Mouse (Mus musculus) heart, embryonic 10.5 days (tissue): ENCODE data around the gene Arid5b. TPM values are rescaled to one million over a fixed set of nuclear protein-coding genes. Genes with fewer than 3 reads are reported as not detected.
A peak's percentile ranks its signal among the peaks of the same experiment; 100 is the strongest.

Experiments
- DNase-seq: peaks from one replicate; pipeline ENCODE4 v3.0.0-alpha.2; 2017; ENCODE audit warnings: low spot score
- H3K27ac ChIP-seq: fragments of 300-500 bp; sonication (generic); 2 replicates; pipeline ENCODE4 v1.5.1; 2016; ENCODE audit warnings: mild to moderate bottlenecking
- H3K27me3 ChIP-seq: fragments of 300-500 bp; sonication (generic); 2 replicates; pipeline ENCODE4 v1.6.1; 2016; ENCODE audit warnings: mild to moderate bottlenecking; ENCODE audit not compliant: poor library complexity, insufficient read depth, severe bottlenecking
- H3K36me3 ChIP-seq: fragments of 300-500 bp; sonication (generic); 2 replicates; pipeline ENCODE4 v1.6.1; 2016; ENCODE audit warnings: mild to moderate bottlenecking, moderate library complexity
- H3K4me1 ChIP-seq: fragments of 300-500 bp; sonication (generic); 2 replicates; pipeline ENCODE4 v1.6.1; 2016; ENCODE audit warnings: mild to moderate bottlenecking
- H3K4me3 ChIP-seq: fragments of 300-500 bp; sonication (generic); 2 replicates; pipeline ENCODE4 v1.5.1; 2016; ENCODE audit warnings: mild to moderate bottlenecking, moderate library complexity
- H3K9me3 ChIP-seq: fragments of 300-500 bp; sonication (generic); 2 replicates; pipeline ENCODE4 v1.6.1; 2016; ENCODE audit warnings: mild to moderate bottlenecking, moderate library complexity
- WGBS: fragments of 180-500 bp; shearing (Covaris S2); methylation state at CpG from one replicate; pipeline ENCODE4 v1.1.7; 2016; 5-methylcytosine and 5-hydroxymethylcytosine counted together
- polyA plus RNA-seq: library from polyadenylated mRNA; unstranded; fragments of >200 nt; fragmentation: Nextera tagmentation; extraction: Ambion mirVana; gene quantifications from 2 replicates; pipeline ENCODE4 v1.2.1, GENCODE M21; 2016

The Arid5b gene
- polyA plus RNA-seq, 1 experiment from 2014 or later = 18.2 TPM

GRCm38 (mm10) chr10:68081712-68082111 is 196.8 kb downstream of the Arid5b start:
- no peaks in the 10 kb centered on the region for H3K36me3 ChIP-seq
- WGBS = 48% methylated on average over 6 of the region's 6 CpGs
- no peak overlapping the region for H3K4me3 ChIP-seq
- no peak overlapping the region for H3K27ac ChIP-seq
- DNase-seq = no peak
- H3K9me3 ChIP-seq = no peaks in the 10 kb centered on the region
- H3K4me1 ChIP-seq = peaks cover 4% of the 10 kb centered on the region; the same call in 1 of the 2 replicates
- H3K27me3 ChIP-seq = no peaks in the 10 kb centered on the region

- H3K27me3 ChIP-seq = no peaks in the 10 kb centered on the region
- no peak overlapping the region for H3K4me3 ChIP-seq
- DNase-seq = peak; percentile 22
- no peaks in the 10 kb centered on the region for H3K9me3 ChIP-seq
- no peaks in the 10 kb centered on the region for H3K36me3 ChIP-seq
- H3K4me1 ChIP-seq = peaks cover 4% of the 10 kb centered on the region; the same call in 1 of the 2 replicates
- no peak overlapping the region for H3K27ac ChIP-seq
- WGBS = 75% methylated on average over 10 of the region's 10 CpGs
Measured at GRCm38 (mm10) chr10:68079910-68080670, 198.4 kb downstream of the Arid5b start.

- H3K9me3 ChIP-seq = no peaks in the 10 kb centered on the region
- WGBS = 90% methylated on average over 3 of the region's 3 CpGs
- no peaks in the 10 kb centered on the region for H3K36me3 ChIP-seq
- no peak overlapping the region for H3K27ac ChIP-seq
- H3K4me3 ChIP-seq = no peak overlapping the region
- H3K4me1 ChIP-seq = peaks cover 4% of the 10 kb centered on the region; the same call in 1 of the 2 replicates
- no peaks in the 10 kb centered on the region for H3K27me3 ChIP-seq
- DNase-seq = no peak
Measured at GRCm38 (mm10) chr10:68078708-68079107, 199.8 kb downstream of the Arid5b start.

GRCm38 (mm10) chr10:68075181-68075580 is 203.4 kb downstream of the Arid5b start:
- no peak overlapping the region for H3K4me3 ChIP-seq
- WGBS = 87% methylated on average over 5 of the region's 5 CpGs
- DNase-seq = no peak

GRCm38 (mm10) chr10:68074291-68074690 is 204.2 kb downstream of the Arid5b start:
- Histone ChIP-seq H3K4me1 (no peaks in the 10 kb centered on the region; the same call in 1 of the 2 replicates), H3K27me3 (no peaks in the 10 kb centered on the region), H3K9me3 (no peaks in the 10 kb centered on the region), H3K36me3 (no peaks in the 10 kb centered on the region), H3K4me3 (no peak overlapping the region), H3K27ac (no peak overlapping the region)
- 89% methylated on average over 12 of the region's 12 CpGs for WGBS
- peak; percentile 50 for DNase-seq

More at GRCm38 (mm10) chr10:68075181-68075580, 203.4 kb downstream of the Arid5b start:
- no peaks in the 10 kb centered on the region for H3K36me3 ChIP-seq
- H3K4me1 ChIP-seq = no peaks in the 10 kb centered on the region; the same call in 1 of the 2 replicates
- H3K27ac ChIP-seq = no peak overlapping the region
- H3K9me3 ChIP-seq = no peaks in the 10 kb centered on the region
- H3K27me3 ChIP-seq = no peaks in the 10 kb centered on the region

- Histone ChIP-seq H3K4me3 (no peak overlapping the region), H3K9me3 (no peaks in the 10 kb centered on the region), H3K36me3 (no peaks in the 10 kb centered on the region), H3K4me1 (no peaks in the 10 kb centered on the region; the same call in 1 of the 2 replicates), H3K27me3 (no peaks in the 10 kb centered on the region), H3K27ac (no peak overlapping the region)
- WGBS = 76% methylated on average over 4 of the region's 4 CpGs
- DNase-seq = no peak
Measured at GRCm38 (mm10) chr10:68072626-68073025, 205.9 kb downstream of the Arid5b start.

- Histone ChIP-seq H3K36me3 (no peaks in the 10 kb centered on the region), H3K27me3 (no peaks in the 10 kb centered on the region), H3K4me1 (no peaks in the 10 kb centered on the region; the same call in 1 of the 2 replicates), H3K4me3 (no peak overlapping the region), H3K9me3 (no peaks in the 10 kb centered on the region), H3K27ac (no peak overlapping the region)
- DNase-seq = no peak
- WGBS = 74% methylated on average over 7 of the region's 7 CpGs
Measured at GRCm38 (mm10) chr10:68071041-68071440, 207.5 kb downstream of the Arid5b start.

GRCm38 (mm10) chr10:68068426-68068825 is 210.1 kb downstream of the Arid5b start:
- Histone ChIP-seq H3K36me3 (no peaks in the 10 kb centered on the region), H3K27me3 (no peaks in the 10 kb centered on the region), H3K4me3 (no peak overlapping the region), H3K9me3 (no peaks in the 10 kb centered on the region), H3K27ac (no peak overlapping the region), H3K4me1 (no peaks in the 10 kb centered on the region; the same call in 1 of the 2 replicates)
- no peak for DNase-seq
- WGBS = 63% methylated on average over 8 of the region's 8 CpGs

GRCm38 (mm10) chr10:68067961-68068360 is 210.6 kb downstream of the Arid5b start:
- 77% methylated on average over 5 of the region's 5 CpGs for WGBS

GRCm38 (mm10) chr10:68066173-68066572 is 212.4 kb downstream of the Arid5b start:
- no peaks in the 10 kb centered on the region for H3K27me3 ChIP-seq
- no peaks in the 10 kb centered on the region for H3K4me1 ChIP-seq
- 77% methylated on average over 5 of the region's 5 CpGs for WGBS
- DNase-seq = no peak
- no peaks in the 10 kb centered on the region for H3K9me3 ChIP-seq
- no peaks in the 10 kb centered on the region for H3K36me3 ChIP-seq
- H3K4me3 ChIP-seq = no peak overlapping the region
- no peak overlapping the region for H3K27ac ChIP-seq

More at GRCm38 (mm10) chr10:68067961-68068360, 210.6 kb downstream of the Arid5b start:
- Histone ChIP-seq H3K36me3 (no peaks in the 10 kb centered on the region), H3K4me1 (no peaks in the 10 kb centered on the region; the same call in 1 of the 2 replicates), H3K4me3 (no peak overlapping the region), H3K27me3 (no peaks in the 10 kb centered on the region), H3K9me3 (no peaks in the 10 kb centered on the region), H3K27ac (no peak overlapping the region)
- no peak for DNase-seq

- WGBS = 95% methylated on average over 10 of the region's 10 CpGs
- no peak overlapping the region for H3K4me3 ChIP-seq
- no peaks in the 10 kb centered on the region for H3K9me3 ChIP-seq
- H3K27ac ChIP-seq = no peak overlapping the region
- DNase-seq = no peak
- no peaks in the 10 kb centered on the region for H3K36me3 ChIP-seq
- no peaks in the 10 kb centered on the region for H3K4me1 ChIP-seq
- H3K27me3 ChIP-seq = no peaks in the 10 kb centered on the region
Measured at GRCm38 (mm10) chr10:68064571-68064970, 214.0 kb downstream of the Arid5b start.

- 65% methylated on average over 8 of the region's 8 CpGs for WGBS
- H3K36me3 ChIP-seq = no peaks in the 10 kb centered on the region
- H3K9me3 ChIP-seq = no peaks in the 10 kb centered on the region
- no peaks in the 10 kb centered on the region for H3K27me3 ChIP-seq
- no peak overlapping the region for H3K4me3 ChIP-seq
- no peak for DNase-seq
- H3K27ac ChIP-seq = no peak overlapping the region
- no peaks in the 10 kb centered on the region for H3K4me1 ChIP-seq
Measured at GRCm38 (mm10) chr10:68063806-68064545, 214.6 kb downstream of the Arid5b start.

- H3K36me3 ChIP-seq = no peaks in the 10 kb centered on the region
- H3K4me3 ChIP-seq = no peak overlapping the region
- no peaks in the 10 kb centered on the region for H3K27me3 ChIP-seq
- no peak for DNase-seq
- H3K4me1 ChIP-seq = no peaks in the 10 kb centered on the region
- no peaks in the 10 kb centered on the region for H3K9me3 ChIP-seq
- no peak overlapping the region for H3K27ac ChIP-seq
- 83% methylated on average over 8 of the region's 8 CpGs for WGBS
Measured at GRCm38 (mm10) chr10:68061249-68061615, 217.3 kb downstream of the Arid5b start.
